In genomic region chr4:45855803-45856424, GRCm38 (mm10) we compare ENCODE assay signal across 9 mouse cellular contexts. TPM values are rescaled to one million over a fixed set of nuclear protein-coding genes. Genes with fewer than 3 reads are reported as not detected.
DNase-seq lines count a peak whose midpoint lies in the region; ATAC-seq and TF ChIP-seq lines count a peak whose summit lies in the region.
"Had no signal": no experiment of that assay in that cellular context is flagged by ENCODE, and none has a peak within 500 bp of the region (broad histone marks: within the 10 kb centered on the region; RNA-seq: fewer than 3 reads in every experiment).

No protein-coding gene starts in this region.

- no peak for TF ChIP-seq POLR2A in bone marrow, adult 2 months (IDR thresholded peaks at IDR 0.05; ENCODE audit: borderline replicate concordance, control insufficient read depth, low read depth, low read length)

- no peak for ATAC-seq in embryonic facial prominence, embryonic 11.5 days (replicated peaks; ENCODE audit: insufficient number of reproducible peaks, low FRiP score, low TSS enrichment, low read depth)
- no peak for ATAC-seq in lung, embryonic 14.5 days (ENCODE audit: insufficient read depth)

- no peak overlapping the region for H3K4me2 ChIP-seq in embryonic facial prominence, embryonic 11.5 days (ENCODE audit: low read depth, low read length)
- no peak overlapping the region for H3K4me2 ChIP-seq in lung, embryonic 14.5 days

- H3K27ac ChIP-seq in bone marrow, adult 2 months (ENCODE audit: control insufficient read depth, insufficient read depth, low read depth, low read length, poor library complexity): no peak overlapping the region; the same call in 1 of the 2 replicates
- no peak overlapping the region for H3K27ac ChIP-seq in embryonic facial prominence, embryonic 11.5 days (replicated peaks; ENCODE audit: low read depth, low read length)
- H3K27ac ChIP-seq in lung, embryonic 14.5 days (ENCODE audit: low read depth): no peak overlapping the region

- WGBS in bone marrow, adult 2 months: 50% methylated on average over 19 of the region's 19 CpGs
- 46% methylated on average over 19 of the region's 19 CpGs for WGBS in embryonic facial prominence, embryonic 11.5 days
- WGBS in lung, embryonic 14.5 days: 47% methylated on average over 19 of the region's 19 CpGs

- H3K9ac ChIP-seq in embryonic facial prominence, embryonic 11.5 days (replicated peaks; ENCODE audit: low read length): no peak overlapping the region
- H3K9ac ChIP-seq in lung, embryonic 14.5 days: no peak overlapping the region

- H3K36me3 ChIP-seq in E14TG2a.4 (ENCODE audit: insufficient read depth, low read length): no peaks in the 10 kb centered on the region
- no peaks in the 10 kb centered on the region for H3K36me3 ChIP-seq in embryonic facial prominence, embryonic 11.5 days (replicated peaks; ENCODE audit: control insufficient read depth, insufficient read depth, low read depth, low read length)
- no peaks in the 10 kb centered on the region for H3K36me3 ChIP-seq in lung, embryonic 14.5 days (ENCODE audit: insufficient read depth)

- H3K4me3 ChIP-seq in E14TG2a.4 (replicated peaks; ENCODE audit: low read length): no peak overlapping the region
- no peak overlapping the region for H3K4me3 ChIP-seq in bone marrow, adult 2 months (replicated peaks; ENCODE audit: control insufficient read depth, low read depth, low read length)
- H3K4me3 ChIP-seq in embryonic facial prominence, embryonic 11.5 days (ENCODE audit: low read depth, low read length): no peak overlapping the region
- H3K4me3 ChIP-seq in lung, embryonic 14.5 days (ENCODE audit: low read depth, low read length): no peak overlapping the region
- H3K4me3 ChIP-seq: erythroblast, embryonic 14.5 days had no signal

- peaks cover 7% of the 10 kb centered on the region; the same call in 1 of the 2 replicates for H3K9me3 ChIP-seq in E14TG2a.4 (ENCODE audit: low read length)
- no peaks in the 10 kb centered on the region; the same call in 1 of the 2 replicates for H3K9me3 ChIP-seq in embryonic facial prominence, embryonic 11.5 days (replicated peaks; ENCODE audit: control insufficient read depth, low read length)
- H3K9me3 ChIP-seq in lung, embryonic 14.5 days (ENCODE audit: low read depth, low read length): no peaks in the 10 kb centered on the region

- peaks cover 51% of the 10 kb centered on the region for H3K27me3 ChIP-seq in E14TG2a.4 (ENCODE audit: insufficient read depth, low read length)
- no peaks in the 10 kb centered on the region; the same call in 1 of the 2 replicates for H3K27me3 ChIP-seq in embryonic facial prominence, embryonic 11.5 days (ENCODE audit: control insufficient read depth, insufficient read depth, low read length)
- H3K27me3 ChIP-seq in lung, embryonic 14.5 days (ENCODE audit: insufficient read depth, low read length): no peaks in the 10 kb centered on the region

- TF ChIP-seq CTCF in E14TG2a.4 (conservative IDR thresholded peaks at IDR 0.05; ENCODE audit: low read length): peak; percentile 72
- TF ChIP-seq CTCF in bone marrow, adult 2 months (IDR thresholded peaks at IDR 0.05; ENCODE audit: control insufficient read depth, insufficient read depth, low read length): peak; percentile 77
- TF ChIP-seq CTCF in lung, embryonic 14.5 days (IDR thresholded peaks at IDR 0.05; ENCODE audit: low read depth): peak; percentile 89

- DNase-seq in embryonic facial prominence, embryonic 11.5 days (ENCODE audit: low spot score): peak; percentile 85
- DNase-seq in heart, adult 9 months (ENCODE audit: low spot score in 2 of 2): peak; percentile 33 to 63
- DNase-seq in kidney, postnatal 4 days: peak; percentile 87 to 88
- peak; percentile 91 for DNase-seq in lung, embryonic 14.5 days
- peak; percentile 71 for DNase-seq in ovary, postnatal 14 days (ENCODE audit: low spot score)
- DNase-seq in thymus, postnatal 10 days (ENCODE audit: low spot score in 2 of 2): peak; percentile 17 to 58

- peaks cover 15% of the 10 kb centered on the region for H3K4me1 ChIP-seq in E14TG2a.4 (replicated peaks; ENCODE audit: low read depth, low read length)
- no peaks in the 10 kb centered on the region for H3K4me1 ChIP-seq in bone marrow, adult 2 months (ENCODE audit: control insufficient read depth, insufficient read depth, low read length)
- H3K4me1 ChIP-seq in embryonic facial prominence, embryonic 11.5 days (ENCODE audit: control insufficient read depth, insufficient read depth, low read length): no peaks in the 10 kb centered on the region
- 0 out of 2 replicates have a peak, but pooled peaks cover 4% of the 10 kb centered on the region for H3K4me1 ChIP-seq in lung, embryonic 14.5 days (ENCODE audit: insufficient read depth)

RNA-seq across cellular contexts. Expression of gene Stra6l, which starts 7.5 kb away (rescaled TPM):
- not detected in 2 replicates for polyA plus RNA-seq in bone marrow, adult 2 months (2011; ENCODE audit: insufficient read depth, insufficient read length, low replicate concordance, missing spikeins)
- polyA plus RNA-seq in embryonic facial prominence, embryonic 11.5 days (2014; fragmentation: Nextera tagmentation; extraction: Ambion mirVana): 0.13 and 0.14 TPM in 2 replicates
- not detected in 2 replicates for polyA plus RNA-seq in lung, embryonic 14.5 days (2014; fragmentation: Nextera tagmentation; extraction: Ambion mirVana)
- polyA plus RNA-seq: erythroblast, embryonic 14.5 days had no signal

RNA-seq across cellular contexts. Expression of gene Igfbpl1, which starts 29.2 kb away (rescaled TPM):
- 1.6 TPM in 1 of 2 replicates, not detected in the other for polyA plus RNA-seq in bone marrow, adult 2 months (2011; ENCODE audit: insufficient read depth, insufficient read length, low replicate concordance, missing spikeins)
- polyA plus RNA-seq in embryonic facial prominence, embryonic 11.5 days (2014; fragmentation: Nextera tagmentation; extraction: Ambion mirVana): 10.0 and 13.4 TPM in 2 replicates
- 0.11 and 0.26 TPM in 2 replicates for polyA plus RNA-seq in lung, embryonic 14.5 days (2014; fragmentation: Nextera tagmentation; extraction: Ambion mirVana)
- polyA plus RNA-seq: erythroblast, embryonic 14.5 days had no signal

RNA-seq across cellular contexts. Expression of gene Ccdc180, which starts 34.2 kb away (rescaled TPM):
- 1.0 and 1.4 TPM in 2 replicates for polyA plus RNA-seq in bone marrow, adult 2 months (2011; ENCODE audit: insufficient read depth, insufficient read length, low replicate concordance, missing spikeins)
- polyA plus RNA-seq in embryonic facial prominence, embryonic 11.5 days (2014; fragmentation: Nextera tagmentation; extraction: Ambion mirVana): not detected in 2 replicates
- polyA plus RNA-seq in lung, embryonic 14.5 days (2014; fragmentation: Nextera tagmentation; extraction: Ambion mirVana): 0.13 and 0.30 TPM in 2 replicates
- polyA plus RNA-seq: erythroblast, embryonic 14.5 days had no signal

RNA-seq across cellular contexts. Expression of gene Aldh1b1, which starts 57.1 kb away (rescaled TPM):
- polyA plus RNA-seq in bone marrow, adult 2 months (2011; ENCODE audit: insufficient read depth, insufficient read length, low replicate concordance, missing spikeins): 2.3 and 13.1 TPM in 2 replicates
- polyA plus RNA-seq in embryonic facial prominence, embryonic 11.5 days (2014; fragmentation: Nextera tagmentation; extraction: Ambion mirVana): 2.0 and 2.3 TPM in 2 replicates
- polyA plus RNA-seq in lung, embryonic 14.5 days (2014; fragmentation: Nextera tagmentation; extraction: Ambion mirVana): 0.83 and 2.6 TPM in 2 replicates

Comparison
In these comparisons a context has a peak if more than half of its experiments do, and no peak if none do; other contexts are left out.
1. DNase-seq: peak in every context shown above with its lines; median percentile 91 in lung, embryonic 14.5 days; 88 in kidney, postnatal 4 days; 85 in embryonic facial prominence, embryonic 11.5 days; 71 in ovary, postnatal 14 days; 48 in heart, adult 9 months; 38 in thymus, postnatal 10 days.